Mouse (Mus musculus): ENCODE results near the gene Sh3bgr. TPM values are rescaled to one million over a fixed set of nuclear protein-coding genes. Genes with fewer than 3 reads are reported as not detected.
A peak's percentile ranks its signal among the peaks of the same experiment; 100 is the strongest.

Gene Sh3bgr
- total and polyA plus RNA-seq, 2 experiments from 2014 or later: 2.4 to 6.8 TPM

GRCm38 (mm10) chr16:96158511-96159080 lies 41.7 kb upstream of the Sh3bgr start:
- Histone ChIP-seq H3K4me3 (ENCODE audit: low read depth, low read length) (peak overlapping the region; percentile 42), H3K36me3 (ENCODE audit: insufficient read depth, low read length) (peaks cover 21% of the 10 kb centered on the region), H3K9ac (replicated peaks; ENCODE audit: low read length, poor library complexity, severe bottlenecking) (peak overlapping the region; percentile 90), H3K4me1 (ENCODE audit: insufficient read depth, low read length) (no peaks in the 10 kb centered on the region), H3K4me2 (ENCODE audit: low read depth, low read length, poor library complexity, severe bottlenecking) (peak overlapping the region; percentile 87), H3K9me3 (ENCODE audit: low read length) (no peaks in the 10 kb centered on the region), H3K27me3 (ENCODE audit: insufficient read depth, low read length) (no peaks in the 10 kb centered on the region), H3K27ac (ENCODE audit: low read depth, low read length) (peak overlapping the region; percentile 73; the same call in 1 of the 2 replicates)
- TF ChIP-seq CTCF (IDR thresholded peaks at IDR 0.05): no peak
- 48% methylated on average over 12 of the region's 12 CpGs for WGBS
- no peak for ATAC-seq (ENCODE audit: low FRiP score)
- no peak for DNase-seq (ENCODE audit: low spot score)

GRCm38 (mm10) chr16:96159091-96159731 lies 41.0 kb upstream of the Sh3bgr start:
- no peaks in the 10 kb centered on the region for H3K9me3 ChIP-seq (ENCODE audit: low read length)
- H3K27me3 ChIP-seq (ENCODE audit: insufficient read depth, low read length): no peaks in the 10 kb centered on the region
- 3% methylated on average over 67 of the region's 67 CpGs for WGBS
- no peaks in the 10 kb centered on the region for H3K4me1 ChIP-seq (ENCODE audit: insufficient read depth, low read length)
- H3K36me3 ChIP-seq (ENCODE audit: insufficient read depth, low read length): peaks cover 15% of the 10 kb centered on the region
- peak overlapping the region; percentile 73 for H3K27ac ChIP-seq (ENCODE audit: low read depth, low read length)
- peak; percentile 68 for DNase-seq (ENCODE audit: low spot score)
- ATAC-seq (ENCODE audit: low FRiP score): peak; percentile 85
- peak overlapping the region; percentile 42 for H3K4me3 ChIP-seq (ENCODE audit: low read depth, low read length)
- peak; percentile 62 for TF ChIP-seq CTCF (IDR thresholded peaks at IDR 0.05)
- peak overlapping the region; percentile 87 for H3K4me2 ChIP-seq (ENCODE audit: low read depth, low read length, poor library complexity, severe bottlenecking)
- H3K9ac ChIP-seq (replicated peaks; ENCODE audit: low read length, poor library complexity, severe bottlenecking): peak overlapping the region; percentile 90

- peaks cover 14% of the 10 kb centered on the region for H3K36me3 ChIP-seq (ENCODE audit: insufficient read depth, low read length)
- H3K27ac ChIP-seq (ENCODE audit: low read depth, low read length): peak overlapping the region; percentile 73
- H3K4me1 ChIP-seq (ENCODE audit: insufficient read depth, low read length): no peaks in the 10 kb centered on the region
- H3K9ac ChIP-seq (replicated peaks; ENCODE audit: low read length, poor library complexity, severe bottlenecking): peak overlapping the region; percentile 90
- ATAC-seq (ENCODE audit: low FRiP score): peak; percentile 18
- 81% methylated on average over 20 of the region's 20 CpGs for WGBS
- H3K4me3 ChIP-seq (ENCODE audit: low read depth, low read length): peak overlapping the region; percentile 42
- peak overlapping the region; percentile 87 for H3K4me2 ChIP-seq (ENCODE audit: low read depth, low read length, poor library complexity, severe bottlenecking)
- no peaks in the 10 kb centered on the region for H3K9me3 ChIP-seq (ENCODE audit: low read length)
- TF ChIP-seq CTCF (IDR thresholded peaks at IDR 0.05): no peak
- H3K27me3 ChIP-seq (ENCODE audit: insufficient read depth, low read length): no peaks in the 10 kb centered on the region
- DNase-seq (ENCODE audit: low spot score): no peak
These were observed 40.4 kb upstream of the Sh3bgr start for GRCm38 (mm10) chr16:96159794-96160346.

GRCm38 (mm10) chr16:96160927-96161326 lies 39.3 kb upstream of the Sh3bgr start:
- DNase-seq (ENCODE audit: low spot score): no peak
- Histone ChIP-seq H3K27ac (ENCODE audit: low read depth, low read length) (no peak overlapping the region), H3K9me3 (ENCODE audit: low read length) (no peaks in the 10 kb centered on the region), H3K4me1 (ENCODE audit: insufficient read depth, low read length) (no peaks in the 10 kb centered on the region), H3K27me3 (ENCODE audit: insufficient read depth, low read length) (no peaks in the 10 kb centered on the region), H3K36me3 (ENCODE audit: insufficient read depth, low read length) (peaks cover 10% of the 10 kb centered on the region), H3K4me3 (ENCODE audit: low read depth, low read length) (no peak overlapping the region), H3K9ac (replicated peaks; ENCODE audit: low read length, poor library complexity, severe bottlenecking) (no peak overlapping the region), H3K4me2 (ENCODE audit: low read depth, low read length, poor library complexity, severe bottlenecking) (no peak overlapping the region)
- no peak for TF ChIP-seq CTCF (IDR thresholded peaks at IDR 0.05)
- no peak for ATAC-seq (ENCODE audit: low FRiP score)
- WGBS: 81% methylated on average over 1 of the region's 1 CpGs

GRCm38 (mm10) chr16:96161336-96161735 lies 38.9 kb upstream of the Sh3bgr start:
- 90% methylated on average over 4 of the region's 4 CpGs for WGBS
- H3K9me3 ChIP-seq (ENCODE audit: low read length): no peaks in the 10 kb centered on the region
- H3K27me3 ChIP-seq (ENCODE audit: insufficient read depth, low read length): no peaks in the 10 kb centered on the region
- no peaks in the 10 kb centered on the region for H3K4me1 ChIP-seq (ENCODE audit: insufficient read depth, low read length)
- no peak overlapping the region for H3K4me3 ChIP-seq (ENCODE audit: low read depth, low read length)
- no peak for TF ChIP-seq CTCF (IDR thresholded peaks at IDR 0.05)
- peaks cover 8% of the 10 kb centered on the region for H3K36me3 ChIP-seq (ENCODE audit: insufficient read depth, low read length)
- no peak for ATAC-seq (ENCODE audit: low FRiP score)
- H3K27ac ChIP-seq (ENCODE audit: low read depth, low read length): no peak overlapping the region
- DNase-seq (ENCODE audit: low spot score): no peak
- no peak overlapping the region for H3K4me2 ChIP-seq (ENCODE audit: low read depth, low read length, poor library complexity, severe bottlenecking)
- H3K9ac ChIP-seq (replicated peaks; ENCODE audit: low read length, poor library complexity, severe bottlenecking): no peak overlapping the region

- Histone ChIP-seq H3K4me1 (ENCODE audit: insufficient read depth, low read length) (no peaks in the 10 kb centered on the region), H3K36me3 (ENCODE audit: insufficient read depth, low read length) (no peaks in the 10 kb centered on the region), H3K4me2 (ENCODE audit: low read depth, low read length, poor library complexity, severe bottlenecking) (no peak overlapping the region), H3K27me3 (ENCODE audit: insufficient read depth, low read length) (no peaks in the 10 kb centered on the region), H3K4me3 (ENCODE audit: low read depth, low read length) (no peak overlapping the region), H3K9ac (replicated peaks; ENCODE audit: low read length, poor library complexity, severe bottlenecking) (no peak overlapping the region), H3K27ac (ENCODE audit: low read depth, low read length) (no peak overlapping the region), H3K9me3 (ENCODE audit: low read length) (no peaks in the 10 kb centered on the region)
- DNase-seq (ENCODE audit: low spot score): peak; percentile 62
- ATAC-seq (ENCODE audit: low FRiP score): no peak
- TF ChIP-seq CTCF (IDR thresholded peaks at IDR 0.05): no peak
- WGBS: 71% methylated on average over 4 of the region's 4 CpGs
These were observed 34.5 kb upstream of the Sh3bgr start for GRCm38 (mm10) chr16:96165723-96166264.

Data from midbrain, postnatal 0 days (tissue).